In genomic region chr4:64025591-64025990, GRCm38 (mm10) we compare ENCODE assay signal across 15 mouse cellular contexts. TPM values are rescaled to one million over a fixed set of nuclear protein-coding genes. Genes with fewer than 3 reads are reported as not detected.
A peak's percentile ranks its signal among the peaks of the same experiment; 100 is the strongest.
DNase-seq lines count a peak whose midpoint lies in the region; ATAC-seq lines count a peak whose summit lies in the region.
"Had no signal": no experiment of that assay in that cellular context is flagged by ENCODE, and none has a peak within 500 bp of the region (broad histone marks: within the 10 kb centered on the region; RNA-seq: fewer than 3 reads in every experiment).

No protein-coding gene starts in this region.

- DNase-seq in adrenal gland, postnatal 14 days, result peak; percentile 34
- no peak for DNase-seq in adrenal gland, postnatal 25 days
- no peak for DNase-seq in limb, embryonic 10.5 days (ENCODE audit: low spot score)
- peak; percentile 16 for DNase-seq in gastrocnemius, postnatal 10 days
- peak; percentile 48 for DNase-seq in lung, postnatal 25 days (ENCODE audit: low spot score)
- DNase-seq in midbrain, embryonic 14.5 days, result no peak
- DNase-seq: kidney, postnatal 4 days; layer of hippocampus, postnatal 36 days had no signal

- no peaks in the 10 kb centered on the region for H3K36me3 ChIP-seq in limb, embryonic 15.5 days
- no peaks in the 10 kb centered on the region for H3K36me3 ChIP-seq in limb, embryonic 10.5 days
- no peaks in the 10 kb centered on the region for H3K36me3 ChIP-seq in midbrain, embryonic 14.5 days (ENCODE audit: control insufficient read depth, insufficient read depth, low read length)
- H3K36me3 ChIP-seq: limb, embryonic 12.5 days had no signal

- ATAC-seq in limb, embryonic 15.5 days (ENCODE audit: insufficient number of reproducible peaks, low FRiP score, low TSS enrichment, low read depth), result no peak
- no peak for ATAC-seq in megakaryocyte-erythroid progenitor cell, adult 5-6 weeks (replicated peaks; ENCODE audit: low FRiP score, low TSS enrichment, poor library complexity, severe bottlenecking)
- ATAC-seq in midbrain, embryonic 14.5 days (ENCODE audit: low FRiP score, low TSS enrichment), result no peak
- ATAC-seq: forebrain, embryonic 16.5 days; intestine, postnatal 0 days had no signal

- H3K9me3 ChIP-seq in limb, embryonic 15.5 days, result no peaks in the 10 kb centered on the region
- H3K9me3 ChIP-seq in limb, embryonic 10.5 days (replicated peaks), result no peaks in the 10 kb centered on the region
- H3K9me3 ChIP-seq in midbrain, embryonic 14.5 days (ENCODE audit: control insufficient read depth, low read length), result no peaks in the 10 kb centered on the region
- H3K9me3 ChIP-seq: limb, embryonic 12.5 days; megakaryocyte, embryonic 14.5 days had no signal

- no peak overlapping the region for H3K9ac ChIP-seq in limb, embryonic 15.5 days
- no peak overlapping the region for H3K9ac ChIP-seq in midbrain, embryonic 14.5 days (replicated peaks; ENCODE audit: low read length)
- H3K9ac ChIP-seq: limb, embryonic 12.5 days had no signal

- no peak overlapping the region for H3K4me3 ChIP-seq in limb, embryonic 15.5 days
- no peak overlapping the region for H3K4me3 ChIP-seq in limb, embryonic 10.5 days
- H3K4me3 ChIP-seq in midbrain, embryonic 14.5 days (replicated peaks; ENCODE audit: low read depth, low read length), result no peak overlapping the region
- H3K4me3 ChIP-seq: limb, embryonic 12.5 days; megakaryocyte, embryonic 14.5 days had no signal

- 54% methylated on average over 6 of the region's 6 CpGs for WGBS in limb, embryonic 15.5 days
- WGBS in limb, embryonic 10.5 days, result 88% methylated on average over 6 of the region's 6 CpGs
- 90% methylated on average over 6 of the region's 6 CpGs for WGBS in midbrain, embryonic 14.5 days

- H3K4me1 ChIP-seq in limb, embryonic 15.5 days, result peaks cover 10% of the 10 kb centered on the region
- 0 out of 2 replicates have a peak, but pooled peaks cover 3% of the 10 kb centered on the region for H3K4me1 ChIP-seq in limb, embryonic 10.5 days
- no peaks in the 10 kb centered on the region for H3K4me1 ChIP-seq in midbrain, embryonic 14.5 days (ENCODE audit: control insufficient read depth, insufficient read depth, low read length)
- H3K4me1 ChIP-seq: megakaryocyte, embryonic 14.5 days had no signal

- H3K4me2 ChIP-seq in limb, embryonic 15.5 days, result no peak overlapping the region
- H3K4me2 ChIP-seq in midbrain, embryonic 14.5 days (ENCODE audit: low read length), result no peak overlapping the region
- H3K4me2 ChIP-seq: limb, embryonic 12.5 days had no signal

- peak overlapping the region; percentile 27; the same call in 1 of the 2 replicates for H3K27ac ChIP-seq in limb, embryonic 15.5 days
- no peak overlapping the region for H3K27ac ChIP-seq in limb, embryonic 10.5 days
- no peak overlapping the region for H3K27ac ChIP-seq in midbrain, embryonic 14.5 days (replicated peaks; ENCODE audit: low read depth, low read length)
- H3K27ac ChIP-seq: limb, embryonic 12.5 days had no signal

- no peaks in the 10 kb centered on the region for H3K27me3 ChIP-seq in limb, embryonic 15.5 days
- no peaks in the 10 kb centered on the region for H3K27me3 ChIP-seq in limb, embryonic 10.5 days (ENCODE audit: low read depth, poor library complexity, severe bottlenecking)
- no peaks in the 10 kb centered on the region for H3K27me3 ChIP-seq in midbrain, embryonic 14.5 days (ENCODE audit: control insufficient read depth, insufficient read depth, low read length)
- H3K27me3 ChIP-seq: limb, embryonic 12.5 days; megakaryocyte, embryonic 14.5 days had no signal

RNA-seq across cellular contexts. Expression of gene Tnc, which starts 21.2 kb away (rescaled TPM):
- total RNA-seq in adrenal gland, postnatal 14 days (2021), result 3.2 and 5.6 TPM in 2 replicates
- total RNA-seq in adrenal gland, postnatal 25 days (2021), result 2.2 and 2.4 TPM in 2 replicates
- 60.0 and 61.3 TPM in 2 replicates for polyA plus RNA-seq in limb, embryonic 15.5 days (2015; fragmentation: Nextera tagmentation; extraction: Ambion mirVana)
- polyA plus RNA-seq in limb, embryonic 10.5 days (2016; fragmentation: Nextera tagmentation; extraction: Ambion mirVana), result 5.0 and 10.2 TPM in 2 replicates
- 10 to 100 TPM; 25.7 to 52.9 TPM for total RNA-seq in gastrocnemius, postnatal 10 days (2021)
- not detected in 2 replicates for total RNA-seq in megakaryocyte-erythroid progenitor cell, adult 5-6 weeks (2014; fragmentation: Nextera tagmentation)
- total RNA-seq in megakaryocyte-erythroid progenitor cell, adult 5-6 weeks (2017), result 0.08 TPM in 1 of 2 replicates, not detected in the other
- 63.8 and 67.9 TPM in 2 replicates for polyA plus RNA-seq in midbrain, embryonic 14.5 days (2014; fragmentation: Nextera tagmentation; extraction: Ambion mirVana)
- total RNA-seq: monocyte, adult 5-6 weeks had no signal

Comparison
In these comparisons a context has a peak if more than half of its experiments do, and no peak if none do; other contexts are left out.
1. DNase-seq: peak in adrenal gland, postnatal 14 days (single experiment), gastrocnemius, postnatal 10 days (single experiment) and lung, postnatal 25 days (single experiment); none in adrenal gland, postnatal 25 days (single experiment), limb, embryonic 10.5 days (single experiment) and midbrain, embryonic 14.5 days (single experiment).